Mouse (Mus musculus): Measurements from ENCODE around the gene Nyap1. TPM values are rescaled to one million over a fixed set of nuclear protein-coding genes. Genes with fewer than 3 reads are reported as not detected.

The Nyap1 gene
- polyA plus RNA-seq, 2 experiments, result 0.05 to 0.96 TPM

GRCm38 (mm10) chr5:137786109-137786942, 44.9 kb upstream of the Nyap1 start:
- Histone ChIP-seq H3K9me3 (ENCODE audit: control insufficient read depth, low read length) (peaks cover 2% of the 10 kb centered on the region; the same call in 1 of the 2 replicates), H3K4me1 (replicated peaks; ENCODE audit: control insufficient read depth in 2 of 2, insufficient read depth in 2 of 2, low read length in 1 of 2) (peaks cover 8 to 21% of the 10 kb centered on the region in 2 experiments), H3K9ac (replicated peaks) (peak overlapping the region; percentile 86), H3K27me3 (ENCODE audit: control insufficient read depth, insufficient read depth, low read length) (no peaks in the 10 kb centered on the region), H3K4me3 (ENCODE audit: insufficient read depth in 1 of 2, low read depth in 2 of 2, low read length in 2 of 2) (peak overlapping the region; percentile 85 to 88), H3K27ac (peak overlapping the region; percentile 99), H3K4me2 (ENCODE audit: low read depth) (peak overlapping the region; percentile 84), H3K36me3 (replicated peaks; ENCODE audit: control insufficient read depth, insufficient read depth, low read depth) (peaks cover 27% of the 10 kb centered on the region)
- DNase-seq (ENCODE audit: low read depth in 3 of 3, low spot score in 3 of 3) (peak; percentile 100), ATAC-seq (ENCODE audit: insufficient read depth) (peak; percentile 83)
- TF ChIP-seq EP300 (IDR thresholded peaks at IDR 0.05; ENCODE audit: low read depth), result no peak
- TF ChIP-seq CTCF (IDR thresholded peaks at IDR 0.05; ENCODE audit: low read depth), result no peak
- under 1% methylated on average over 72 of the region's 79 CpGs for WGBS (ENCODE audit: insufficient replicate concordance)

DNA sequence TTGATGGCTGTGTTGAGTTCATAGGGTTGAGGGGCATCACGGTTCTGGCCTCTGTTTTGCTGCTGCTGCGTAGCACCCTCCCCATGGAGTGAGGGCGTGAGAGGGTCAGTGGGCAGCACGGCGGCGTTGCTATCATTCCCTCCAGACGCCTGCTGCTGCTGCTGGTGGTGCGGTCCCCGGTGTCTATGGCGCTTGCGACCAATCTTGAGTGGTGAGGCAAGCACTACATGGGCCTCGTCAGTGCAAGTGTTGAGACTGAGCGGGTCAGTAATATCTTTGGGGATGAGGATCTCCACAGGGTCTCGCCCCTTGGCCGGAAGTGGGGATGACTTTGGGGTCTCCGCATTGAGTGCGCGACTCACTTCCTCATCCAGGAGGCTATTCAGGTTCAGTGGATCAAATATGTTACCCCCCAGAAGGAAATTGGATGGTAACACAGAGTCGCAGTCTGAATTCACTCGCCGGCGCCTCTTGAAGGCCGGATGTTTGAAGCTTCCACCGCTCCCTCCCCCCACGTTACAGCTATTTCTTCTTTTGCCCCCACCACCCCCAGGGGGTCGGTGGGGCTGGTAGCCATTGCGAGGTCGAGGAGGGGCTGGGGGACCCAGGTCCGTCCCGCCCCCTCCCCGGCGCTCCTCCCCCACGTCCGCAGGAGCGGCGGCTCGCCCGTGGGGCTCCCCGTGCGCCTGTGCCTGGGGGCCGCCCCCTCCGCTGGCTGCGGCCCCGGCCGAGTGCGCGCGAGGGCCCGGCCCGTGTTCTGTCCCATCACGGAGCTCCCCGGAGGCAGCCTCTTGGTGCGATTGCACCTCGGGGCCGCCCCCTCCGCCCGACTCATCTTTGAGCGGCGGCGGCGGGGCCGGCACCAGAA, 44.0 kb upstream of the Nyap1 start:
- no peaks in the 10 kb centered on the region for H3K27me3 ChIP-seq (ENCODE audit: control insufficient read depth, insufficient read depth, low read length)
- WGBS (ENCODE audit: insufficient replicate concordance), result 2% methylated on average over 54 of the region's 62 CpGs
- peak overlapping the region; percentile 85 to 88 for H3K4me3 ChIP-seq (ENCODE audit: insufficient read depth in 1 of 2, low read depth in 2 of 2, low read length in 2 of 2)
- H3K4me2 ChIP-seq (ENCODE audit: low read depth), result peak overlapping the region; percentile 84
- H3K27ac ChIP-seq, result peak overlapping the region; percentile 99
- H3K9me3 ChIP-seq (ENCODE audit: control insufficient read depth, low read length), result peaks cover 2% of the 10 kb centered on the region; the same call in 1 of the 2 replicates
- peaks cover 36% of the 10 kb centered on the region for H3K36me3 ChIP-seq (replicated peaks; ENCODE audit: control insufficient read depth, insufficient read depth, low read depth)
- H3K9ac ChIP-seq (replicated peaks), result peak overlapping the region; percentile 86
- DNase-seq (ENCODE audit: low read depth in 3 of 3, low spot score in 3 of 3) (no peak), ATAC-seq (ENCODE audit: insufficient read depth) (peak; percentile 10; the same call in 1 of the 2 replicates)
- TF ChIP-seq CTCF (IDR thresholded peaks at IDR 0.05; ENCODE audit: low read depth) (no peak; the same call in 1 of the 2 replicates), EP300 (IDR thresholded peaks at IDR 0.05; ENCODE audit: low read depth) (no peak)
- peaks cover 10 to 21% of the 10 kb centered on the region in 2 experiments for H3K4me1 ChIP-seq (replicated peaks; ENCODE audit: control insufficient read depth in 2 of 2, insufficient read depth in 2 of 2, low read length in 1 of 2)

- DNase-seq (ENCODE audit: low read depth in 3 of 3, low spot score in 3 of 3) (no peak), ATAC-seq (ENCODE audit: insufficient read depth) (no peak)
- H3K27me3 ChIP-seq (ENCODE audit: control insufficient read depth, insufficient read depth, low read length), result no peaks in the 10 kb centered on the region
- peaks cover 15 to 28% of the 10 kb centered on the region in 2 experiments for H3K4me1 ChIP-seq (replicated peaks; ENCODE audit: control insufficient read depth in 2 of 2, insufficient read depth in 2 of 2, low read length in 1 of 2)
- TF ChIP-seq EP300 (IDR thresholded peaks at IDR 0.05; ENCODE audit: low read depth) (no peak), CTCF (IDR thresholded peaks at IDR 0.05; ENCODE audit: low read depth) (no peak)
- peak overlapping the region; percentile 84 for H3K4me2 ChIP-seq (ENCODE audit: low read depth)
- no peak overlapping the region; the same call in 1 of the 2 replicates for H3K27ac ChIP-seq
- H3K9me3 ChIP-seq (ENCODE audit: control insufficient read depth, low read length), result peaks cover 2% of the 10 kb centered on the region; the same call in 1 of the 2 replicates
- H3K9ac ChIP-seq (replicated peaks), result peak overlapping the region; percentile 86
- H3K4me3 ChIP-seq (ENCODE audit: insufficient read depth in 1 of 2, low read depth in 2 of 2, low read length in 2 of 2), result peak overlapping the region; percentile 85 to 88
- H3K36me3 ChIP-seq (replicated peaks; ENCODE audit: control insufficient read depth, insufficient read depth, low read depth), result peaks cover 40% of the 10 kb centered on the region
- 68% methylated on average over 14 of the region's 14 CpGs for WGBS (ENCODE audit: insufficient replicate concordance)
Observed at GRCm38 (mm10) chr5:137784546-137784945, 43.1 kb upstream of the Nyap1 start.

GRCm38 (mm10) chr5:137783901-137784540, 42.6 kb upstream of the Nyap1 start:
- Histone ChIP-seq H3K4me3 (ENCODE audit: insufficient read depth in 1 of 2, low read depth in 2 of 2, low read length in 2 of 2) (peak overlapping the region; percentile 85 to 88), H3K4me2 (ENCODE audit: low read depth) (peak overlapping the region; percentile 84), H3K9ac (replicated peaks) (peak overlapping the region; percentile 43), H3K27me3 (ENCODE audit: control insufficient read depth, insufficient read depth, low read length) (no peaks in the 10 kb centered on the region), H3K36me3 (replicated peaks; ENCODE audit: control insufficient read depth, insufficient read depth, low read depth) (peaks cover 40% of the 10 kb centered on the region), H3K9me3 (ENCODE audit: control insufficient read depth, low read length) (peaks cover 2% of the 10 kb centered on the region; the same call in 1 of the 2 replicates), H3K4me1 (replicated peaks; ENCODE audit: control insufficient read depth in 2 of 2, insufficient read depth in 2 of 2, low read length in 1 of 2) (peaks cover 15 to 28% of the 10 kb centered on the region in 2 experiments), H3K27ac (no peak overlapping the region; the same call in 1 of the 2 replicates)
- ATAC-seq (ENCODE audit: insufficient read depth), result no peak
- TF ChIP-seq EP300 (IDR thresholded peaks at IDR 0.05; ENCODE audit: low read depth) (no peak), CTCF (IDR thresholded peaks at IDR 0.05; ENCODE audit: low read depth) (no peak)
- DNase-seq (ENCODE audit: low read depth in 3 of 3, low spot score in 3 of 3), result no peak
- 57% methylated on average over 9 of the region's 9 CpGs for WGBS (ENCODE audit: insufficient replicate concordance)

Measured in liver, embryonic 14.5 days (tissue).